Mouse (Mus musculus) fibroblast of lung, adult 2 months (primary cell): Measurements from ENCODE around the gene Rgs3.

ENCODE experiments used
- DNase-seq: peaks from one replicate; pipeline ENCODE4 v3.0.0-alpha.2; 2011; ENCODE audit warnings: low read depth

The Rgs3 gene

GRCm38 (mm10) chr4:62688142-62688541 is 128.5 kb downstream of the Rgs3 start:
- DNase-seq, result no peak

GRCm38 (mm10) chr4:62690997-62691396 is 131.3 kb downstream of the Rgs3 start:
- DNase-seq, result no peak

GRCm38 (mm10) chr4:62691625-62692024 is 132.0 kb downstream of the Rgs3 start:
- no peak for DNase-seq

- no peak for DNase-seq
Observed at GRCm38 (mm10) chr4:62693839-62694238, 134.2 kb downstream of the Rgs3 start.

- no peak for DNase-seq
Observed at GRCm38 (mm10) chr4:62694703-62695439, 135.2 kb downstream of the Rgs3 start.

GRCm38 (mm10) chr4:62695523-62695922 is 135.9 kb downstream of the Rgs3 start:
- DNase-seq, result no peak

- DNase-seq, result peak; percentile 56
Observed at GRCm38 (mm10) chr4:62695946-62696345, 136.3 kb downstream of the Rgs3 start.

GRCm38 (mm10) chr4:62696699-62697404 is 137.2 kb downstream of the Rgs3 start:
- DNase-seq, result no peak

GRCm38 (mm10) chr4:62697469-62697868 is 137.8 kb downstream of the Rgs3 start:
- DNase-seq, result peak; percentile 85

- DNase-seq, result no peak
Observed at GRCm38 (mm10) chr4:62698521-62698920, 138.9 kb downstream of the Rgs3 start.

- DNase-seq, result peak; percentile 98
Observed at GRCm38 (mm10) chr4:62699191-62699812, 139.7 kb downstream of the Rgs3 start.

GRCm38 (mm10) chr4:62700426-62700825 is 140.8 kb downstream of the Rgs3 start:
- no peak for DNase-seq

GRCm38 (mm10) chr4:62703151-62703550 is 143.5 kb downstream of the Rgs3 start:
- DNase-seq, result no peak

GRCm38 (mm10) chr4:62704204-62704603 is 144.6 kb downstream of the Rgs3 start:
- no peak for DNase-seq

GRCm38 (mm10) chr4:62705013-62705412 is 145.4 kb downstream of the Rgs3 start:
- peak; percentile 85 for DNase-seq

- DNase-seq, result no peak
Observed at GRCm38 (mm10) chr4:62705749-62706148, 146.1 kb downstream of the Rgs3 start.

GRCm38 (mm10) chr4:62708084-62708483 is 148.4 kb downstream of the Rgs3 start:
- no peak for DNase-seq

GRCm38 (mm10) chr4:62708994-62709393 is 149.3 kb downstream of the Rgs3 start:
- DNase-seq, result no peak

- DNase-seq, result no peak
Observed at GRCm38 (mm10) chr4:62709448-62709847, 149.8 kb downstream of the Rgs3 start.

- no peak for DNase-seq
Observed at GRCm38 (mm10) chr4:62711159-62711558, 151.5 kb downstream of the Rgs3 start.

- no peak for DNase-seq
Observed at GRCm38 (mm10) chr4:62711582-62711981, 151.9 kb downstream of the Rgs3 start.

- DNase-seq, result no peak
Observed at GRCm38 (mm10) chr4:62720861-62721260, 161.2 kb downstream of the Rgs3 start.

GRCm38 (mm10) chr4:62722021-62722426 is 162.4 kb downstream of the Rgs3 start:
- DNase-seq, result no peak
